Mouse (Mus musculus) heart, embryonic 10.5 days (tissue): ENCODE measurements at regions not wholly inside any gene's neighbourhood (a gene's known extent, or its start where the extent isn't known, plus 50 kb on each side); places are given as distances from the start of the nearest gene placed in this dataset.

Experiments used
- DNase-seq: peaks from one replicate; pipeline ENCODE4 v3.0.0-alpha.2; 2017; ENCODE audit warnings: low spot score
- H3K27ac ChIP-seq: fragments of 300-500 bp; sonication (generic); 2 replicates; pipeline ENCODE4 v1.5.1; 2016; ENCODE audit warnings: mild to moderate bottlenecking
- H3K27me3 ChIP-seq: fragments of 300-500 bp; sonication (generic); 2 replicates; pipeline ENCODE4 v1.6.1; 2016; ENCODE audit warnings: mild to moderate bottlenecking; ENCODE audit not compliant: poor library complexity, insufficient read depth, severe bottlenecking
- H3K36me3 ChIP-seq: fragments of 300-500 bp; sonication (generic); 2 replicates; pipeline ENCODE4 v1.6.1; 2016; ENCODE audit warnings: mild to moderate bottlenecking, moderate library complexity
- H3K4me1 ChIP-seq: fragments of 300-500 bp; sonication (generic); 2 replicates; pipeline ENCODE4 v1.6.1; 2016; ENCODE audit warnings: mild to moderate bottlenecking
- H3K4me3 ChIP-seq: fragments of 300-500 bp; sonication (generic); 2 replicates; pipeline ENCODE4 v1.5.1; 2016; ENCODE audit warnings: mild to moderate bottlenecking, moderate library complexity
- H3K9me3 ChIP-seq: fragments of 300-500 bp; sonication (generic); 2 replicates; pipeline ENCODE4 v1.6.1; 2016; ENCODE audit warnings: mild to moderate bottlenecking, moderate library complexity
- WGBS: fragments of 180-500 bp; shearing (Covaris S2); methylation state at CpG from one replicate; pipeline ENCODE4 v1.1.7; 2016; 5-methylcytosine and 5-hydroxymethylcytosine counted together

- Histone ChIP-seq H3K27ac (no peak overlapping the region), H3K36me3 (no peaks in the 10 kb centered on the region), H3K9me3 (no peaks in the 10 kb centered on the region), H3K27me3 (no peaks in the 10 kb centered on the region), H3K4me3 (no peak overlapping the region), H3K4me1 (peaks cover 7% of the 10 kb centered on the region; the same call in 1 of the 2 replicates)
- 91% methylated on average over 4 of the region's 4 CpGs for WGBS
- no peak for DNase-seq
These were observed 189.5 kb downstream of the Zfp462 start for GRCm38 (mm10) chr4:55134339-55134738.

- no peak overlapping the region for H3K27ac ChIP-seq
- 58% methylated on average over 4 of the region's 4 CpGs for WGBS
- H3K27me3 ChIP-seq = no peaks in the 10 kb centered on the region
- no peaks in the 10 kb centered on the region for H3K9me3 ChIP-seq
- no peaks in the 10 kb centered on the region for H3K36me3 ChIP-seq
- no peak overlapping the region for H3K4me3 ChIP-seq
- no peak for DNase-seq
- peaks cover 7% of the 10 kb centered on the region; the same call in 1 of the 2 replicates for H3K4me1 ChIP-seq
These were observed 189.9 kb downstream of the Zfp462 start for GRCm38 (mm10) chr4:55134791-55135190.

DNA sequence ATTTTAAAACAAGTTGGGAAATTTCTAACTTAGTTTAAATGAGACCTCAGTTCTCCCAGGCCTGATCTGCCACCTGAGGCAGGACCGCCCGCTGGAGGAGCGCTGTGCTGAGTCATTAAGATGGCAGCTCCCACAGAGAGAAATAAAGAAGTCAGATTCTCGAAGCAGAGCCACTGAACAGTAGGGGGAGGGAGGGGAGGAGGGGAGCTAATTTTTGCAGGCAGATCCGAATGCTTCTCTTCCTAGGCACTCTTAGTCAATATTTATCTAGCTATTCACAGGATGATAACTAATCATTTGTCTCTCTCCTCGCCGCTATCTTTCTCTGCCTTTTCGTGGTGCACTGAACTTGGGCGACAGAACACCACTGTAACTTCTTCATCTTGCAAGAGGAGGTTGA lies 191.4 kb downstream of the Zfp462 start:
- peak overlapping the region; percentile 19; the same call in 1 of the 2 replicates for H3K4me3 ChIP-seq
- WGBS = 10% methylated on average over 9 of the region's 9 CpGs

GRCm38 (mm10) chr4:55137781-55138394 lies 193.0 kb downstream of the Zfp462 start:
- Histone ChIP-seq H3K4me3 (no peak overlapping the region), H3K36me3 (no peaks in the 10 kb centered on the region), H3K9me3 (no peaks in the 10 kb centered on the region), H3K27me3 (no peaks in the 10 kb centered on the region), H3K27ac (no peak overlapping the region), H3K4me1 (peaks cover 27% of the 10 kb centered on the region)
- no peak for DNase-seq
- WGBS = 81% methylated on average over 2 of the region's 2 CpGs

More for the DNA sequence above, 191.4 kb downstream of the Zfp462 start:
- peaks cover 12% of the 10 kb centered on the region; the same call in 1 of the 2 replicates for H3K4me1 ChIP-seq
- no peaks in the 10 kb centered on the region for H3K36me3 ChIP-seq
- 0 out of 2 replicates have a peak overlapping the region, but pooled peaks have one; percentile 16 for H3K27ac ChIP-seq
- H3K27me3 ChIP-seq = no peaks in the 10 kb centered on the region
- no peaks in the 10 kb centered on the region for H3K9me3 ChIP-seq
- no peak for DNase-seq

DNA sequence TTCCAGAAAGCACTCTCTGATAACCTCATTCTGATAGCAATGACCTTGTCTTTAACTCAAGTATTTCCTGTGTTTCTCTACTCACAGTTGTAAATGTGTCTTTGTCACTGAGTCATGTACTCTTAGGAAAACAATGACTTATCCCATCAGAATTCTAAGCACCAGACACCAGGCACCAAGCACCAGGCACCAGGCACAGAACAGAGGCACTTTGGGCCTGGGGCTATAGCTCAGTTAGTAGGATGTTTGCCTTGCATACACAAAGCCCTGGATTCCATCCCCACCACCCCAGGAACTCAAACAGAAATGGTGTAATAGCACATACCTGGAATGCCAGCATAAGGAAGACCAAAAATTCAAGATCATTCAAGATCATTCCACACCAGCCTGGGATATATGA lies 196.5 kb downstream of the Zfp462 start:
- Histone ChIP-seq H3K27me3 (no peaks in the 10 kb centered on the region), H3K27ac (peak overlapping the region; percentile 32; the same call in 1 of the 2 replicates), H3K36me3 (no peaks in the 10 kb centered on the region), H3K4me3 (no peak overlapping the region), H3K9me3 (no peaks in the 10 kb centered on the region), H3K4me1 (peaks cover 25% of the 10 kb centered on the region)
- no peak for DNase-seq

DNA sequence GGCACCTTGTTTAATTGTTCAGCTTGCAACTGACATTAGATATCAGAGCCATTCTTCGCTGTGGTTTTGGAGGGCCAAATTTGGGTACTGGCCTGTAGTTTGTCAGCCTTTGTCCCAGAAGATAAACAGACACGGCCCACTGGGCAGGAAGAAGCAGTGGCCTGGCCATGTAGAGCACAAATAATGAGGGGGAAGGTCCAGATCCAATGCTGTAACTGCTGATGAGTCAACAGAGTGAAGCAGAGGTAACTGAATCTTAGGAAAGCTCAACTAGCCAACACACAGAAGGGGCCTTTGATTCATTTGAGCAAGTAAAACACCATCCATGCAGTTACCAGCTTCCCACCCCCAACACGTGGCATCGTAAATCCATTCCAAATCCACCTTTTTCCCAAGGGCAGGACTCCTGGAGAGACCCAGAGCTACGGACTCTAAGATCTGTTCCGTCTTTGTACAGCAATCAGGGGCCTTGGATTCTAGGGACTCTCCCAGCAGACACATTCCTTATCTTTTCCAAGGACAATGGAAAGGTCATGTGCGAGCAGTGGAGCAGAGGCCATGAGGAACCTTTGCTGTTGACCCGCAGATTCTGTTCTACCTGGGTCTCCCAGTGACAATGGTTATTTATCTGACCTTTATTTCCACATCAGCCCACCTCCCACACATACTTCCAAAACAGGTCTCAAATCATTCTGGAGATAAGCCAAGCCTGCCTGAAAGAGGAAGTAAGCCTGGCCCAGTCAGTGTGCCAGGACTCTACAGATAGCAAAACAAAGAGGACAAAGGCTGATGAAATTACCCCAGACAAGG lies 197.3 kb downstream of the Zfp462 start:
- H3K4me3 ChIP-seq = no peak overlapping the region
- H3K9me3 ChIP-seq = no peaks in the 10 kb centered on the region
- H3K27ac ChIP-seq = peak overlapping the region; percentile 76
- 48% methylated on average over 8 of the region's 8 CpGs for WGBS
- H3K36me3 ChIP-seq = no peaks in the 10 kb centered on the region
- DNase-seq = no peak
- H3K4me1 ChIP-seq = peaks cover 25% of the 10 kb centered on the region
- no peaks in the 10 kb centered on the region for H3K27me3 ChIP-seq

DNA sequence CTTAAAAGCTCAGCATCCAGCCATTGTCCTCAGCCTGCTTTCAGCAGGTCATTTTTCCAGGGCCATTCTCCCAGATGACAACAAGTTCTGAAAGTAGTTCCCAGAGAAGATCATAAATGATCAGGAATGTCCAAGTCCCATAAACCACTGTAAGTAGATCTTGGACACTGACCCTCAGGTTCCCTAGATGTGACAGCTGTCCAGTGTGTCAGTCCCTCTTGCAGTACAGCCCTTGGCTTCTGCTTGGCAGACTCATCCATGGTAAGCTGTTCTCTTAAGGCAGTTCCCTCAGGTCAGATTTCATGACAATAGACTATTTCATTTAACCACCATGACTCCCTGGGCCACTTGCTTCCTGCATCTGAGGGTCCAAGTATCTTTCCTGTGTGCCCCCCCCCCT lies 198.6 kb downstream of the Zfp462 start:
- Histone ChIP-seq H3K4me3 (no peak overlapping the region), H3K4me1 (peaks cover 25% of the 10 kb centered on the region), H3K9me3 (no peaks in the 10 kb centered on the region), H3K27me3 (no peaks in the 10 kb centered on the region), H3K27ac (no peak overlapping the region), H3K36me3 (no peaks in the 10 kb centered on the region)
- no peak for DNase-seq

- Histone ChIP-seq H3K36me3 (no peaks in the 10 kb centered on the region), H3K4me1 (peaks cover 25% of the 10 kb centered on the region), H3K27me3 (no peaks in the 10 kb centered on the region), H3K27ac (no peak overlapping the region), H3K9me3 (no peaks in the 10 kb centered on the region), H3K4me3 (no peak overlapping the region)
- DNase-seq = no peak
- 76% methylated on average over 1 of the region's 1 CpGs for WGBS
These were observed 200.1 kb downstream of the Zfp462 start for GRCm38 (mm10) chr4:55144995-55145394.

GRCm38 (mm10) chr4:55145968-55146367 lies 201.1 kb downstream of the Zfp462 start:
- Histone ChIP-seq H3K4me3 (no peak overlapping the region), H3K27ac (0 out of 2 replicates have a peak overlapping the region, but pooled peaks have one; percentile 3), H3K9me3 (no peaks in the 10 kb centered on the region), H3K27me3 (no peaks in the 10 kb centered on the region), H3K36me3 (no peaks in the 10 kb centered on the region), H3K4me1 (peaks cover 23% of the 10 kb centered on the region)
- DNase-seq = no peak
- WGBS = 66% methylated on average over 8 of the region's 8 CpGs

- Histone ChIP-seq H3K4me3 (no peak overlapping the region), H3K27me3 (no peaks in the 10 kb centered on the region), H3K36me3 (no peaks in the 10 kb centered on the region), H3K9me3 (no peaks in the 10 kb centered on the region), H3K4me1 (peaks cover 5% of the 10 kb centered on the region), H3K27ac (no peak overlapping the region)
- 75% methylated on average over 1 of the region's 1 CpGs for WGBS
- no peak for DNase-seq
These were observed 201.5 kb upstream of the Rad23b start for GRCm38 (mm10) chr4:55148380-55148779.

DNA sequence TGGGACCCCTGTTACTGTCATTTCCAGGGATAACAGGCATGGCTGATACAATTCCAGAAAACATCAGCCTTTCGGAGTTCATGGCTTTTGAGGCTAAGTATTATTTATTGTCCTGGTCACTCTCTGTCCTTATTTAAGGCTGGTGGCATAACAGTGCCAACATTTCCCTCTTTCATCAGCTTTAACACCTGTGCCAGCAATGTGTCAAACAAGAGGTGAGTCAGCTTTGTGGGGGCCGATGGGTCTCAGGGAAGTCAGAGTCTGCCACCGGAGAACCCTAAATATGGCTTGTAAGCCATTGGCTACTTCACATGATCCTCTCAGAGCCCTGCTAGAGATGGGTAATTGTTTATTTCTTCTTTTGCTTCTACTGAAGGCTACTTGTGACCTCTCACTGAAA lies 195.3 kb upstream of the Rad23b start:
- 78% methylated on average over 3 of the region's 3 CpGs for WGBS
- H3K27ac ChIP-seq = no peak overlapping the region
- H3K9me3 ChIP-seq = no peaks in the 10 kb centered on the region
- no peak overlapping the region for H3K4me3 ChIP-seq
- no peak for DNase-seq
- H3K36me3 ChIP-seq = no peaks in the 10 kb centered on the region
- no peaks in the 10 kb centered on the region for H3K4me1 ChIP-seq
- H3K27me3 ChIP-seq = no peaks in the 10 kb centered on the region

DNA sequence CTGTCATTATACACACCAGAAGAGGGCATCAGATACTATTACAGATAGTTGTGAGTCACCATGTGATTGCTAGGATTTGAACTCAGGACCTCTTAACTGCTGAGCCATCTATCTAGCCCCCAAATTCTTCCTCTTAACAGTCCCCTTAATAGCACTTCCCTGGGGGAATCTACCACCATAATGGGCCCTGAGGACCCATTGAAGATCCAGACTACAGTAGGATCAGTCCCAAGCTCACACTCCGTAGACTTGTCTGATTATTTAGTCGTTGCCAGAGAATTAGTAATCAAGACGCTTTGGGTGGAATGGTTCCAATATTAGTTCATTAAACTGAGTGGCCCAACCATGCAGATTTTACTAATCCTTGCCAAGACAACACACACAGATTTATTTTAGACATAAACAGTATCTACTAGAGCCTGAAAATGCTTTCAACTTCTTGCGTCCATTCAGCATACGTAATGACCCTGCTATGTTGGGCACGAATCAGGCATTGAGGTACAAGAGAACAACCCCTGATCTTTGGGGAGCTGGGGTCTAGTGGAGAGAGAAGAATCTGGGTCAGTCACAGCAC lies 191.6 kb upstream of the Rad23b start:
- DNase-seq = no peak
- 91% methylated on average over 6 of the region's 6 CpGs for WGBS
- no peaks in the 10 kb centered on the region for H3K4me1 ChIP-seq
- no peak overlapping the region for H3K4me3 ChIP-seq
- no peak overlapping the region for H3K27ac ChIP-seq
- H3K9me3 ChIP-seq = no peaks in the 10 kb centered on the region
- no peaks in the 10 kb centered on the region for H3K36me3 ChIP-seq
- H3K27me3 ChIP-seq = no peaks in the 10 kb centered on the region

GRCm38 (mm10) chr4:55166266-55166665 lies 183.6 kb upstream of the Rad23b start:
- no peaks in the 10 kb centered on the region for H3K27me3 ChIP-seq
- no peak overlapping the region for H3K27ac ChIP-seq
- H3K36me3 ChIP-seq = no peaks in the 10 kb centered on the region
- H3K4me3 ChIP-seq = no peak overlapping the region
- peaks cover 17% of the 10 kb centered on the region for H3K4me1 ChIP-seq
- 93% methylated on average over 6 of the region's 6 CpGs for WGBS
- H3K9me3 ChIP-seq = no peaks in the 10 kb centered on the region
- no peak for DNase-seq
